Mouse (Mus musculus): ENCODE data around the gene Zfpm1. TPM values are rescaled to one million over a fixed set of nuclear protein-coding genes. Genes with fewer than 3 reads are reported as not detected.
A peak's percentile ranks its signal among the peaks of the same experiment; 100 is the strongest.

Zfpm1 gene
- polyA plus RNA-seq, 1 experiment from 2014 or later, result 2.4 TPM

- H3K27ac ChIP-seq, result no peak overlapping the region
- no peak overlapping the region for H3K9ac ChIP-seq
- H3K36me3 ChIP-seq, result no peaks in the 10 kb centered on the region
- peaks cover 5% of the 10 kb centered on the region for H3K4me1 ChIP-seq
- no peak overlapping the region for H3K4me2 ChIP-seq
- WGBS, result 58% methylated on average over 9 of the region's 9 CpGs
- no peak for ATAC-seq (replicated peaks; ENCODE audit: low FRiP score)
- H3K9me3 ChIP-seq (replicated peaks), result no peaks in the 10 kb centered on the region
- H3K4me3 ChIP-seq (replicated peaks), result no peak overlapping the region
- peaks cover 26% of the 10 kb centered on the region for H3K27me3 ChIP-seq
These were observed 21.2 kb upstream of the Zfpm1 start for GRCm38 (mm10) chr8:122260755-122261154.

GRCm38 (mm10) chr8:122262835-122263234 is 19.1 kb upstream of the Zfpm1 start:
- ATAC-seq (replicated peaks; ENCODE audit: low FRiP score), result no peak
- no peaks in the 10 kb centered on the region for H3K4me1 ChIP-seq
- H3K27me3 ChIP-seq, result peaks cover 26% of the 10 kb centered on the region
- WGBS, result 70% methylated on average over 16 of the region's 16 CpGs
- H3K9me3 ChIP-seq (replicated peaks), result no peaks in the 10 kb centered on the region
- no peak overlapping the region for H3K4me2 ChIP-seq
- no peak overlapping the region for H3K27ac ChIP-seq
- H3K4me3 ChIP-seq (replicated peaks), result no peak overlapping the region
- no peaks in the 10 kb centered on the region for H3K36me3 ChIP-seq
- H3K9ac ChIP-seq, result no peak overlapping the region

- H3K9ac ChIP-seq, result no peak overlapping the region
- no peak for ATAC-seq (replicated peaks; ENCODE audit: low FRiP score)
- H3K36me3 ChIP-seq, result no peaks in the 10 kb centered on the region
- H3K4me3 ChIP-seq (replicated peaks), result no peak overlapping the region
- H3K27ac ChIP-seq, result no peak overlapping the region
- no peak overlapping the region for H3K4me2 ChIP-seq
- peaks cover 7% of the 10 kb centered on the region; the same call in 1 of the 2 replicates for H3K4me1 ChIP-seq
- 41% methylated on average over 9 of the region's 9 CpGs for WGBS
- peaks cover 19% of the 10 kb centered on the region for H3K27me3 ChIP-seq
- H3K9me3 ChIP-seq (replicated peaks), result no peaks in the 10 kb centered on the region
These were observed 17.7 kb upstream of the Zfpm1 start for GRCm38 (mm10) chr8:122264243-122264642.

GRCm38 (mm10) chr8:122265522-122265921 is 16.4 kb upstream of the Zfpm1 start:
- ATAC-seq (replicated peaks; ENCODE audit: low FRiP score), result no peak
- Histone ChIP-seq H3K27me3 (peaks cover 28% of the 10 kb centered on the region), H3K4me2 (no peak overlapping the region), H3K4me1 (peaks cover 9% of the 10 kb centered on the region; the same call in 1 of the 2 replicates), H3K36me3 (no peaks in the 10 kb centered on the region), H3K27ac (no peak overlapping the region), H3K9me3 (replicated peaks) (no peaks in the 10 kb centered on the region), H3K4me3 (replicated peaks) (no peak overlapping the region), H3K9ac (no peak overlapping the region)
- WGBS, result 61% methylated on average over 8 of the region's 8 CpGs

- H3K9me3 ChIP-seq (replicated peaks), result no peaks in the 10 kb centered on the region
- WGBS, result 68% methylated on average over 13 of the region's 13 CpGs
- H3K27ac ChIP-seq, result no peak overlapping the region
- H3K36me3 ChIP-seq, result no peaks in the 10 kb centered on the region
- peaks cover 31% of the 10 kb centered on the region for H3K27me3 ChIP-seq
- H3K4me1 ChIP-seq, result peaks cover 9% of the 10 kb centered on the region; the same call in 1 of the 2 replicates
- no peak overlapping the region for H3K4me2 ChIP-seq
- ATAC-seq (replicated peaks; ENCODE audit: low FRiP score), result no peak
- H3K4me3 ChIP-seq (replicated peaks), result no peak overlapping the region
- no peak overlapping the region for H3K9ac ChIP-seq
These were observed 15.1 kb upstream of the Zfpm1 start for GRCm38 (mm10) chr8:122266867-122267266.

GRCm38 (mm10) chr8:122268861-122269260 is 13.1 kb upstream of the Zfpm1 start:
- no peak for ATAC-seq (replicated peaks; ENCODE audit: low FRiP score)

GRCm38 (mm10) chr8:122269404-122269803 is 12.5 kb upstream of the Zfpm1 start:
- ATAC-seq (replicated peaks; ENCODE audit: low FRiP score), result peak; percentile 26; the same call in 1 of the 2 replicates
- WGBS, result 6% methylated on average over 21 of the region's 21 CpGs
- Histone ChIP-seq H3K4me3 (replicated peaks) (peak overlapping the region; percentile 43), H3K36me3 (no peaks in the 10 kb centered on the region), H3K9me3 (replicated peaks) (no peaks in the 10 kb centered on the region), H3K9ac (0 out of 2 replicates have a peak overlapping the region, but pooled peaks have one; percentile 27), H3K4me1 (peaks cover 20% of the 10 kb centered on the region), H3K27ac (no peak overlapping the region), H3K4me2 (peak overlapping the region; percentile 72), H3K27me3 (peaks cover 21% of the 10 kb centered on the region)

More at GRCm38 (mm10) chr8:122268861-122269260, 13.1 kb upstream of the Zfpm1 start:
- H3K4me1 ChIP-seq, result peaks cover 17% of the 10 kb centered on the region
- no peak overlapping the region for H3K27ac ChIP-seq
- 63% methylated on average over 24 of the region's 24 CpGs for WGBS
- H3K27me3 ChIP-seq, result peaks cover 26% of the 10 kb centered on the region
- no peaks in the 10 kb centered on the region for H3K9me3 ChIP-seq (replicated peaks)
- H3K9ac ChIP-seq, result 0 out of 2 replicates have a peak overlapping the region, but pooled peaks have one; percentile 27
- H3K4me3 ChIP-seq (replicated peaks), result peak overlapping the region; percentile 43
- no peaks in the 10 kb centered on the region for H3K36me3 ChIP-seq
- peak overlapping the region; percentile 72 for H3K4me2 ChIP-seq

GRCm38 (mm10) chr8:122270555-122270954 is 11.4 kb upstream of the Zfpm1 start:
- H3K27me3 ChIP-seq, result peaks cover 21% of the 10 kb centered on the region
- no peak overlapping the region for H3K4me3 ChIP-seq (replicated peaks)
- no peaks in the 10 kb centered on the region for H3K36me3 ChIP-seq
- no peak overlapping the region for H3K9ac ChIP-seq
- WGBS, result 79% methylated on average over 7 of the region's 7 CpGs
- no peak for ATAC-seq (replicated peaks; ENCODE audit: low FRiP score)
- no peaks in the 10 kb centered on the region for H3K9me3 ChIP-seq (replicated peaks)
- no peak overlapping the region for H3K27ac ChIP-seq
- peaks cover 23% of the 10 kb centered on the region for H3K4me1 ChIP-seq
- no peak overlapping the region for H3K4me2 ChIP-seq

- Histone ChIP-seq H3K4me2 (no peak overlapping the region), H3K27ac (no peak overlapping the region), H3K9ac (no peak overlapping the region), H3K4me1 (peaks cover 43% of the 10 kb centered on the region), H3K4me3 (replicated peaks) (no peak overlapping the region), H3K36me3 (no peaks in the 10 kb centered on the region), H3K9me3 (replicated peaks) (no peaks in the 10 kb centered on the region), H3K27me3 (peaks cover 21% of the 10 kb centered on the region)
- WGBS, result 6% methylated on average over 5 of the region's 5 CpGs
- peak; percentile 60 for ATAC-seq (replicated peaks; ENCODE audit: low FRiP score)
These were observed 8.8 kb upstream of the Zfpm1 start for GRCm38 (mm10) chr8:122273152-122273551.

GRCm38 (mm10) chr8:122273826-122274225 is 8.1 kb upstream of the Zfpm1 start:
- Histone ChIP-seq H3K4me3 (replicated peaks) (no peak overlapping the region), H3K27ac (no peak overlapping the region), H3K9me3 (replicated peaks) (no peaks in the 10 kb centered on the region), H3K9ac (no peak overlapping the region), H3K4me1 (peaks cover 41% of the 10 kb centered on the region), H3K4me2 (no peak overlapping the region), H3K36me3 (no peaks in the 10 kb centered on the region), H3K27me3 (peaks cover 26% of the 10 kb centered on the region)
- 45% methylated on average over 7 of the region's 7 CpGs for WGBS
- ATAC-seq (replicated peaks; ENCODE audit: low FRiP score), result no peak

- 75% methylated on average over 11 of the region's 11 CpGs for WGBS
These were observed 7.1 kb upstream of the Zfpm1 start for GRCm38 (mm10) chr8:122274651-122275391.

GRCm38 (mm10) chr8:122276308-122276707 is 5.6 kb upstream of the Zfpm1 start:
- Histone ChIP-seq H3K9me3 (replicated peaks) (no peaks in the 10 kb centered on the region), H3K4me1 (peaks cover 45% of the 10 kb centered on the region), H3K27me3 (peaks cover 18% of the 10 kb centered on the region), H3K9ac (no peak overlapping the region), H3K4me3 (replicated peaks) (no peak overlapping the region), H3K36me3 (no peaks in the 10 kb centered on the region), H3K4me2 (no peak overlapping the region), H3K27ac (no peak overlapping the region)
- ATAC-seq (replicated peaks; ENCODE audit: low FRiP score), result no peak
- 87% methylated on average over 5 of the region's 5 CpGs for WGBS

More at GRCm38 (mm10) chr8:122274651-122275391, 7.1 kb upstream of the Zfpm1 start:
- no peaks in the 10 kb centered on the region for H3K36me3 ChIP-seq
- peaks cover 29% of the 10 kb centered on the region for H3K27me3 ChIP-seq
- no peak overlapping the region for H3K4me2 ChIP-seq
- H3K4me1 ChIP-seq, result peaks cover 34% of the 10 kb centered on the region
- no peak overlapping the region for H3K27ac ChIP-seq
- no peak overlapping the region for H3K4me3 ChIP-seq (replicated peaks)
- no peak overlapping the region for H3K9ac ChIP-seq
- no peaks in the 10 kb centered on the region for H3K9me3 ChIP-seq (replicated peaks)
- no peak for ATAC-seq (replicated peaks; ENCODE audit: low FRiP score)
